ENCODE assay signal across 13 mouse cellular contexts in genomic region chr15:25144228-25144627, GRCm38 (mm10).
DNase-seq lines count a peak whose midpoint lies in the region; ATAC-seq and TF ChIP-seq lines count a peak whose summit lies in the region.
"Had no signal": no experiment of that assay in that cellular context is flagged by ENCODE, and none has a peak within 500 bp of the region (broad histone marks: within the 10 kb centered on the region; RNA-seq: fewer than 3 reads in every experiment).

No protein-coding gene starts in this region.

- no peaks in the 10 kb centered on the region for H3K36me3 ChIP-seq in limb, embryonic 10.5 days

- no peak for DNase-seq in frontal cortex, postnatal 10 days (ENCODE audit: low spot score in 2 of 2)
- DNase-seq in lung, postnatal 10 days: peak; percentile 7
- DNase-seq in lung, adult 18-20 months: no peak
- peak; percentile 49 for DNase-seq in thymus, postnatal 25 days
- no peak for DNase-seq in limb, embryonic 10.5 days (ENCODE audit: low spot score)
- DNase-seq in gastrocnemius, adult 2 months: no peak
- DNase-seq: adrenal gland, adult 2 months; cerebellum, adult 8-10 months; gastrocnemius, postnatal 25 days; heart, postnatal 4 days had no signal

- 71% methylated on average over 1 of the region's 1 CpGs for WGBS in limb, embryonic 10.5 days

- no peak overlapping the region for H3K4me3 ChIP-seq in limb, embryonic 10.5 days
- no peak overlapping the region for H3K4me3 ChIP-seq in gastrocnemius, adult 2 months
- H3K4me3 ChIP-seq: erythroblast, embryonic 14.5 days had no signal

- no peak overlapping the region for H3K27ac ChIP-seq in limb, embryonic 10.5 days
- no peak overlapping the region for H3K27ac ChIP-seq in gastrocnemius, adult 2 months

- TF ChIP-seq CTCF in gastrocnemius, adult 2 months (IDR thresholded peaks at IDR 0.05): no peak

- peak; percentile 57; the same call in 1 of the 2 replicates for ATAC-seq in frontal cortex, adult (ENCODE audit: low TSS enrichment)
- peak; percentile 93 for ATAC-seq in common myeloid progenitor, adult 5-6 weeks (replicated peaks; ENCODE audit: low read depth, poor library complexity, severe bottlenecking)

- 0 out of 2 replicates have a peak, but pooled peaks cover 3% of the 10 kb centered on the region for H3K4me1 ChIP-seq in limb, embryonic 10.5 days

- no peaks in the 10 kb centered on the region for H3K9me3 ChIP-seq in limb, embryonic 10.5 days (replicated peaks)

- intact Hi-C loops in gastrocnemius, adult 2 months (cut with DNase I): no loop called here

- no peaks in the 10 kb centered on the region for H3K27me3 ChIP-seq in limb, embryonic 10.5 days (ENCODE audit: low read depth, poor library complexity, severe bottlenecking)

Comparison
In these comparisons a context has a peak if more than half of its experiments do, and no peak if none do; other contexts are left out.
1. DNase-seq: peak in lung, postnatal 10 days (single experiment) and thymus, postnatal 25 days (single experiment); none in frontal cortex, postnatal 10 days (0 of 2), lung, adult 18-20 months (0 of 2), limb, embryonic 10.5 days (single experiment) and gastrocnemius, adult 2 months (single experiment).